Mouse (Mus musculus) erythroblast, embryonic 14.5 days (primary cell): ENCODE data around the gene Recql5.

Source experiments
- GATA1 ChIP-seq: IDR thresholded peaks from 2 replicates; pipeline ENCODE4 v1.6.1; 2012; ENCODE audit warnings: low read length, inconsistent platforms, mixed read lengths
- TAL1 ChIP-seq: IDR thresholded peaks from 3 replicates; pipeline ENCODE4 v1.6.1; 2012; ENCODE audit warnings: low read length, inconsistent platforms, mixed read lengths

GRCm38 (mm10) chr11:115946221-115946828 is 13.0 kb upstream of the Recql5 start:
- TF ChIP-seq TAL1 (no peak), GATA1 (no peak)
